ENCODE assay signal across 17 mouse cellular contexts in the genomic region with DNA sequence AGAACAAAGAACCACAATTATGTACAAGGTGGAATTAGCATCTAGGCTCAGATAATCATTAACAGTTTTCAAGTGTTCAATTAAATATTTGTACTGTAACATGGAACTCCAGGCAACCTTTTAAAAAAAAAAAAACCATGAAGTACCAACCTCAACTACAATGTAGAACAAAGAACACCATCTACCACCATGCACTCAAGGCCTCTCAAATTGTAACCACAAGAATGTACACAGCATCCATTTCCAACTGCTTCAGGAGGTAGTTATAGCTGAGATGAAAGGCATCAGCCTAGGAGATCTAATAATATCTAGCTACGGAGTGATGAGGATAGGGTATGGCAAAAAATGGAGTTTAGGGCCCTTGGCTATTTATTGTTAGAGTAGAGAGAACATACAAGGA.
"Had no signal": no experiment of that assay in that cellular context is flagged by ENCODE, and none has a peak within 500 bp of the region (broad histone marks: within the 10 kb centered on the region; RNA-seq: fewer than 3 reads in every experiment).

No protein-coding gene starts in this region.

- H3K36me3 ChIP-seq: limb, embryonic 15.5 days; liver, embryonic 12.5 days; midbrain, embryonic 10.5 days; midbrain, embryonic 12.5 days; neural tube, embryonic 13.5 days; neural tube, embryonic 15.5 days; stomach, embryonic 15.5 days had no signal

- H3K9ac ChIP-seq: limb, embryonic 15.5 days; liver, embryonic 12.5 days; liver, embryonic 14.5 days; midbrain, embryonic 12.5 days; neural tube, embryonic 13.5 days; neural tube, embryonic 15.5 days; stomach, embryonic 15.5 days had no signal

- DNase-seq: midbrain, embryonic 14.5 days; retina, postnatal 1 day; right cerebral cortex, adult 18-20 months; thymus, adult 2 months; thymus, postnatal 25 days; thymus, postnatal 4 days had no signal

- H3K9me3 ChIP-seq: limb, embryonic 15.5 days; liver, embryonic 12.5 days; midbrain, embryonic 12.5 days; neural tube, embryonic 15.5 days; stomach, embryonic 15.5 days had no signal

- H3K27ac ChIP-seq: limb, embryonic 15.5 days; liver, embryonic 12.5 days; liver, embryonic 14.5 days; midbrain, embryonic 10.5 days; midbrain, embryonic 12.5 days; neural tube, embryonic 13.5 days; neural tube, embryonic 15.5 days; stomach, embryonic 15.5 days; stomach, postnatal 0 days had no signal

- H3K4me1 ChIP-seq: liver, embryonic 12.5 days; midbrain, embryonic 10.5 days; neural tube, embryonic 13.5 days; neural tube, embryonic 15.5 days; stomach, embryonic 15.5 days had no signal

- H3K27me3 ChIP-seq: limb, embryonic 15.5 days; liver, embryonic 12.5 days; midbrain, embryonic 12.5 days; neural tube, embryonic 13.5 days; neural tube, embryonic 15.5 days; stomach, embryonic 15.5 days had no signal

- H3K4me2 ChIP-seq: limb, embryonic 15.5 days; liver, embryonic 12.5 days; midbrain, embryonic 12.5 days; neural tube, embryonic 13.5 days; neural tube, embryonic 15.5 days; stomach, embryonic 15.5 days had no signal

- ATAC-seq: liver, embryonic 12.5 days; midbrain, embryonic 16.5 days had no signal

- H3K4me3 ChIP-seq: limb, embryonic 15.5 days; liver, embryonic 12.5 days; midbrain, embryonic 10.5 days; midbrain, embryonic 12.5 days; myocyte; neural tube, embryonic 13.5 days; neural tube, embryonic 15.5 days; stomach, embryonic 15.5 days had no signal
